Mouse (Mus musculus) bone marrow macrophage, adult 2 months (primary cell): Measurements from ENCODE around the gene Tmem208.

ENCODE experiments used
- CTCF ChIP-seq: IDR thresholded peaks from 2 replicates; pipeline ENCODE4 v1.5.1; 2012; ENCODE audit warnings: low read depth, mild to moderate bottlenecking, low read length, moderate library complexity
- POLR2A ChIP-seq: IDR thresholded peaks from 2 replicates; pipeline ENCODE4 v1.6.1; 2012; ENCODE audit warnings: mild to moderate bottlenecking, low read depth, low read length, borderline replicate concordance

DNA sequence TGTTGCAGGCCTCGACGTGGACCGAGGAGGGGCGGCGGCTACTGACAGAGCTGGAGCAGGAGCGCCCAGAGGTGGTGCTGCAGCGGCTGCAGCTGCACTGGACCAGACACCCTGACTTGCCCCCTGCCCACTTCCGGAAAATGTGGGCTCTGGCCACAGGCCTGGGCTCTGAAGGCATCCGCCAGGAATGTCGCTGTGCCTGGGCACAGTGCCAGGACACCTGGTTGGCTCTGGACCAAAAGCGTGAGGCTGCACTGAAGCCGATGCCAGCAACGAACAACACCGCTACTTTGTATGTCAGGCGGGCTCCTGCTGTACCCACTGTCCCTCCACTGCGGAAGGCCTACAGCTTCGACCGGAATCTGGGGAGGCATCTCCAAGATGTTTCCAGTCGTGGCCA lies 52.5 kb downstream of the Tmem208 start:
- TF ChIP-seq CTCF: no peak
- no peak for TF ChIP-seq POLR2A
